Mouse (Mus musculus) brain, embryonic 14.5 days (tissue): ENCODE results near the gene Gfod2.

Experiments
- CTCF ChIP-seq: fragments of 200-500 bp; IDR thresholded peaks from 2 replicates; pipeline ENCODE4 v1.5.1; 2012; ENCODE audit warnings: inconsistent platforms, mild to moderate bottlenecking, moderate library complexity, borderline replicate concordance; ENCODE audit not compliant: insufficient read depth, insufficient read length; ENCODE audit errors: extremely low read depth
- POLR2A ChIP-seq: fragments of 200-500 bp; IDR thresholded peaks from 2 replicates; pipeline ENCODE4 v1.6.1; 2012; ENCODE audit warnings: mild to moderate bottlenecking, inconsistent platforms, borderline replicate concordance; ENCODE audit not compliant: poor library complexity, insufficient read depth, insufficient read length, severe bottlenecking; ENCODE audit errors: extremely low read depth

GRCm38 (mm10) chr8:105690978-105691377 is 67.5 kb downstream of the Gfod2 start:
- TF ChIP-seq POLR2A: no peak
- TF ChIP-seq CTCF: no peak
